Mouse (Mus musculus) testis, adult 2 months (tissue): ENCODE measurements around the gene Trim25. TPM values are rescaled to one million over a fixed set of nuclear protein-coding genes. Genes with fewer than 3 reads are reported as not detected.

Experiments used
- H3K27ac ChIP-seq: fragments of 200-500 bp; 2 replicates; pipeline ENCODE4 v1.5.1; 2012; ENCODE audit warnings: low read depth, low read length; ENCODE audit not compliant: control insufficient read depth, insufficient read depth
- H3K27me3 ChIP-seq: fragments of 200-500 bp; 2 replicates; pipeline ENCODE4 v1.6.1; 2012; ENCODE audit warnings: mild to moderate bottlenecking, low read length, moderate library complexity; ENCODE audit not compliant: control insufficient read depth, insufficient read depth
- H3K36me3 ChIP-seq: fragments of 200-500 bp; 2 replicates; pipeline ENCODE4 v1.6.1; 2012; ENCODE audit warnings: mild to moderate bottlenecking, low read length; ENCODE audit not compliant: control insufficient read depth, insufficient read depth
- H3K4me1 ChIP-seq: fragments of 200-500 bp; 2 replicates; pipeline ENCODE4 v1.6.1; 2012; ENCODE audit warnings: low read length; ENCODE audit not compliant: control insufficient read depth, insufficient read depth
- H3K4me3 ChIP-seq: fragments of 200-500 bp; 2 replicates; pipeline ENCODE4 v1.5.1; 2012; ENCODE audit warnings: low read depth, mild to moderate bottlenecking, low read length, moderate library complexity, mixed read lengths; ENCODE audit not compliant: control insufficient read depth
- CTCF ChIP-seq: fragments of 200-500 bp; IDR thresholded peaks from 2 replicates; pipeline ENCODE4 v1.5.1; 2012; ENCODE audit warnings: low read depth, mild to moderate bottlenecking, inconsistent platforms, low read length, moderate library complexity; ENCODE audit not compliant: control insufficient read depth, insufficient read depth, insufficient replicate concordance
- POLR2A ChIP-seq: fragments of 200-500 bp; IDR thresholded peaks from 2 replicates; pipeline ENCODE4 v1.6.1; 2012; ENCODE audit warnings: low read depth, mild to moderate bottlenecking, inconsistent platforms, low read length, moderate library complexity; ENCODE audit not compliant: control insufficient read depth
- polyA plus RNA-seq: library from polyadenylated mRNA; depleted of rRNA; stranded (reverse); fragments of >200 nt; gene quantifications from 2 replicates; pipeline ENCODE4 v1.2.3, GENCODE M21; 2012

Gene Trim25
- polyA plus RNA-seq, 1 experiment = 4.3 TPM

GRCm38 (mm10) chr11:89012241-89012640 lies 13.1 kb downstream of the Trim25 start:
- Histone ChIP-seq H3K4me3 (no peak overlapping the region), H3K27me3 (no peaks in the 10 kb centered on the region), H3K36me3 (no peaks in the 10 kb centered on the region), H3K27ac (no peak overlapping the region), H3K4me1 (no peaks in the 10 kb centered on the region)
- TF ChIP-seq POLR2A (no peak), CTCF (no peak)

- H3K27me3 ChIP-seq = no peaks in the 10 kb centered on the region
- H3K4me1 ChIP-seq = peaks cover 2% of the 10 kb centered on the region; the same call in 1 of the 2 replicates
- no peak for TF ChIP-seq CTCF
- TF ChIP-seq POLR2A = no peak
- no peak overlapping the region for H3K4me3 ChIP-seq
- no peak overlapping the region for H3K27ac ChIP-seq
- no peaks in the 10 kb centered on the region for H3K36me3 ChIP-seq
Observed at GRCm38 (mm10) chr11:89017514-89018182, 18.5 kb downstream of the Trim25 start.

- H3K4me3 ChIP-seq = no peak overlapping the region
- peaks cover 2% of the 10 kb centered on the region; the same call in 1 of the 2 replicates for H3K4me1 ChIP-seq
- no peaks in the 10 kb centered on the region for H3K27me3 ChIP-seq
- TF ChIP-seq CTCF (no peak), POLR2A (no peak)
- peak overlapping the region; percentile 65 for H3K27ac ChIP-seq
- no peaks in the 10 kb centered on the region for H3K36me3 ChIP-seq
Observed at GRCm38 (mm10) chr11:89020681-89021305, 21.6 kb downstream of the Trim25 start.

- peaks cover 2% of the 10 kb centered on the region; the same call in 1 of the 2 replicates for H3K4me1 ChIP-seq
- H3K36me3 ChIP-seq = no peaks in the 10 kb centered on the region
- H3K27me3 ChIP-seq = no peaks in the 10 kb centered on the region
- no peak overlapping the region for H3K4me3 ChIP-seq
- no peak for TF ChIP-seq POLR2A
- TF ChIP-seq CTCF = no peak
- H3K27ac ChIP-seq = peak overlapping the region; percentile 65
Observed at GRCm38 (mm10) chr11:89021687-89022086, 22.5 kb downstream of the Trim25 start.

GRCm38 (mm10) chr11:89022120-89022731 lies 23.1 kb downstream of the Trim25 start:
- peaks cover 2% of the 10 kb centered on the region; the same call in 1 of the 2 replicates for H3K4me1 ChIP-seq
- no peaks in the 10 kb centered on the region for H3K36me3 ChIP-seq
- no peak for TF ChIP-seq CTCF
- no peak for TF ChIP-seq POLR2A
- H3K4me3 ChIP-seq = no peak overlapping the region
- H3K27ac ChIP-seq = peak overlapping the region; percentile 65
- no peaks in the 10 kb centered on the region for H3K27me3 ChIP-seq

- peaks cover 2% of the 10 kb centered on the region; the same call in 1 of the 2 replicates for H3K4me1 ChIP-seq
- no peaks in the 10 kb centered on the region for H3K27me3 ChIP-seq
- H3K36me3 ChIP-seq = no peaks in the 10 kb centered on the region
- TF ChIP-seq CTCF (no peak), POLR2A (no peak)
- no peak overlapping the region for H3K27ac ChIP-seq
- H3K4me3 ChIP-seq = no peak overlapping the region
Observed at GRCm38 (mm10) chr11:89023477-89023876, 24.3 kb downstream of the Trim25 start.

GRCm38 (mm10) chr11:89024181-89024881 lies 25.2 kb downstream of the Trim25 start:
- Histone ChIP-seq H3K4me3 (no peak overlapping the region), H3K4me1 (peaks cover 2% of the 10 kb centered on the region; the same call in 1 of the 2 replicates), H3K27ac (no peak overlapping the region), H3K27me3 (no peaks in the 10 kb centered on the region), H3K36me3 (no peaks in the 10 kb centered on the region)
- TF ChIP-seq CTCF (no peak), POLR2A (no peak)

- Histone ChIP-seq H3K4me3 (no peak overlapping the region), H3K36me3 (no peaks in the 10 kb centered on the region), H3K27ac (0 out of 2 replicates have a peak overlapping the region, but pooled peaks have one; percentile 17), H3K27me3 (no peaks in the 10 kb centered on the region), H3K4me1 (peaks cover 2% of the 10 kb centered on the region; the same call in 1 of the 2 replicates)
- no peak for TF ChIP-seq POLR2A
- no peak for TF ChIP-seq CTCF
Observed at GRCm38 (mm10) chr11:89025603-89026002, 26.4 kb downstream of the Trim25 start.
